Mouse (Mus musculus) limb, embryonic 12.5 days (tissue): Measurements from ENCODE around the gene Tcf25. TPM values are rescaled to one million over a fixed set of nuclear protein-coding genes. Genes with fewer than 3 reads are reported as not detected.
"Not testable (repeated sequence)": the region's sequence is repeated elsewhere in the genome, so short reads cannot be mapped to it uniquely, and the experiment has no call there.

Experiments
- ATAC-seq: fragments of 200-750 bp; cut with Nextera tagmentation; 2 replicates; pipeline ENCODE4 v1.8.0; 2017; ENCODE audit warnings: low read depth, moderate TSS enrichment; ENCODE audit not compliant: insufficient number of reproducible peaks, insufficient read depth, low FRiP score, low TSS enrichment
- H3K27ac ChIP-seq: fragments of 300-500 bp; sonication (generic); 2 replicates; pipeline ENCODE4 v1.5.1; 2016; ENCODE audit warnings: mild to moderate bottlenecking, moderate library complexity
- H3K27me3 ChIP-seq: fragments of 300-500 bp; sonication (generic); 2 replicates; pipeline ENCODE4 v1.6.1; 2016; ENCODE audit warnings: mild to moderate bottlenecking, moderate library complexity
- H3K36me3 ChIP-seq: fragments of 300-500 bp; sonication (generic); 2 replicates; pipeline ENCODE4 v1.6.1; 2016; ENCODE audit warnings: mild to moderate bottlenecking, moderate library complexity
- H3K4me1 ChIP-seq: fragments of 300-500 bp; sonication (generic); replicated peaks from 2 replicates; pipeline ENCODE4 v1.6.1; 2016
- H3K4me2 ChIP-seq: fragments of 300-500 bp; sonication (generic); 2 replicates; pipeline ENCODE4 v1.6.1; 2016; ENCODE audit warnings: mild to moderate bottlenecking, moderate library complexity
- H3K4me3 ChIP-seq: fragments of 300-500 bp; sonication (generic); replicated peaks from 2 replicates; pipeline ENCODE4 v1.5.1; 2016; ENCODE audit warnings: mild to moderate bottlenecking
- H3K9ac ChIP-seq: fragments of 300-500 bp; sonication (generic); replicated peaks from 2 replicates; pipeline ENCODE4 v1.6.1; 2016; ENCODE audit warnings: mild to moderate bottlenecking, moderate library complexity
- H3K9me3 ChIP-seq: fragments of 300-500 bp; sonication (generic); 2 replicates; pipeline ENCODE4 v1.6.1; 2016; ENCODE audit warnings: mild to moderate bottlenecking, moderate library complexity
- WGBS: fragments of 180-500 bp; shearing (Covaris S2); methylation state at CpG from one replicate; pipeline ENCODE4 v1.1.7; 2016; 5-methylcytosine and 5-hydroxymethylcytosine counted together
- polyA plus RNA-seq: library from polyadenylated mRNA; unstranded; fragments of >200 nt; fragmentation: Nextera tagmentation; extraction: Ambion mirVana; gene quantifications from 2 replicates; pipeline ENCODE4 v1.2.1, GENCODE M21; 2016

Gene Tcf25
- polyA plus RNA-seq, 1 experiment from 2014 or later: 149 TPM

- ATAC-seq: no peak
- Histone ChIP-seq H3K4me3 (no peak overlapping the region), H3K9me3 (peaks cover 70% of the 10 kb centered on the region), H3K27me3 (no peaks in the 10 kb centered on the region), H3K27ac (no peak overlapping the region), H3K9ac (no peak overlapping the region), H3K4me2 (no peak overlapping the region), H3K36me3 (no peaks in the 10 kb centered on the region), H3K4me1 (no peaks in the 10 kb centered on the region)
- WGBS: 97% methylated on average over 25 of the region's 25 CpGs
Measured at GRCm38 (mm10) chr8:123431616-123432365, 58.2 kb downstream of the Tcf25 start.

- H3K9me3 ChIP-seq: peaks cover 65% of the 10 kb centered on the region
Measured at GRCm38 (mm10) chr8:123432381-123432780, 58.8 kb downstream of the Tcf25 start.

GRCm38 (mm10) chr8:123433241-123433974 is 59.9 kb downstream of the Tcf25 start:
- ATAC-seq, H3K9ac ChIP-seq, H3K4me2 ChIP-seq, H3K4me3 ChIP-seq, H3K27me3 ChIP-seq, H3K4me1 ChIP-seq, H3K36me3 ChIP-seq, H3K27ac ChIP-seq: not testable (repeated sequence)
- H3K9me3 ChIP-seq: peaks cover 54% of the 10 kb centered on the region
- WGBS: 96% methylated on average over 47 of the region's 47 CpGs

More at GRCm38 (mm10) chr8:123432381-123432780, 58.8 kb downstream of the Tcf25 start:
- no peaks in the 10 kb centered on the region for H3K27me3 ChIP-seq
- no peak for ATAC-seq
- H3K4me1 ChIP-seq: no peaks in the 10 kb centered on the region
- no peak overlapping the region for H3K4me3 ChIP-seq
- no peak overlapping the region for H3K4me2 ChIP-seq
- H3K27ac ChIP-seq: no peak overlapping the region
- no peaks in the 10 kb centered on the region for H3K36me3 ChIP-seq
- 94% methylated on average over 16 of the region's 16 CpGs for WGBS
- no peak overlapping the region for H3K9ac ChIP-seq

GRCm38 (mm10) chr8:123441788-123442187 is 68.2 kb downstream of the Tcf25 start:
- no peak overlapping the region for H3K9ac ChIP-seq
- no peaks in the 10 kb centered on the region for H3K9me3 ChIP-seq
- WGBS: 87% methylated on average over 2 of the region's 2 CpGs
- H3K36me3 ChIP-seq: peaks cover 15% of the 10 kb centered on the region; the same call in 1 of the 2 replicates
- H3K4me3 ChIP-seq: no peak overlapping the region
- no peak overlapping the region for H3K27ac ChIP-seq
- H3K4me2 ChIP-seq: no peak overlapping the region
- H3K4me1 ChIP-seq: peaks cover 8% of the 10 kb centered on the region
- no peak for ATAC-seq
- H3K27me3 ChIP-seq: no peaks in the 10 kb centered on the region

- 84% methylated on average over 5 of the region's 5 CpGs for WGBS
- no peak for ATAC-seq
- Histone ChIP-seq H3K4me3 (peak overlapping the region; percentile 65), H3K4me2 (peak overlapping the region; percentile 74; the same call in 1 of the 2 replicates), H3K27me3 (no peaks in the 10 kb centered on the region), H3K36me3 (peaks cover 15% of the 10 kb centered on the region; the same call in 1 of the 2 replicates), H3K4me1 (peaks cover 8% of the 10 kb centered on the region), H3K27ac (no peak overlapping the region), H3K9me3 (no peaks in the 10 kb centered on the region), H3K9ac (peak overlapping the region; percentile 86; the same call in 1 of the 2 replicates)
Measured at GRCm38 (mm10) chr8:123442351-123442750, 68.8 kb downstream of the Tcf25 start.

GRCm38 (mm10) chr8:123442871-123443575 is 69.5 kb downstream of the Tcf25 start:
- no peaks in the 10 kb centered on the region for H3K27me3 ChIP-seq
- peak overlapping the region; percentile 86 for H3K9ac ChIP-seq
- H3K36me3 ChIP-seq: peaks cover 18% of the 10 kb centered on the region; the same call in 1 of the 2 replicates
- peak overlapping the region; percentile 65 for H3K4me3 ChIP-seq
- H3K4me2 ChIP-seq: peak overlapping the region; percentile 74
- peaks cover 8% of the 10 kb centered on the region for H3K4me1 ChIP-seq
- H3K9me3 ChIP-seq: no peaks in the 10 kb centered on the region
- under 1% methylated on average over 41 of the region's 41 CpGs for WGBS
- H3K27ac ChIP-seq: peak overlapping the region; percentile 84
- peak; percentile 91 for ATAC-seq

GRCm38 (mm10) chr8:123443576-123443921 is 70.0 kb downstream of the Tcf25 start:
- peak overlapping the region; percentile 74 for H3K4me2 ChIP-seq
- no peak for ATAC-seq
- H3K27me3 ChIP-seq: no peaks in the 10 kb centered on the region
- H3K4me1 ChIP-seq: peaks cover 8% of the 10 kb centered on the region
- no peaks in the 10 kb centered on the region for H3K9me3 ChIP-seq
- H3K4me3 ChIP-seq: peak overlapping the region; percentile 65
- 40% methylated on average over 4 of the region's 4 CpGs for WGBS
- H3K9ac ChIP-seq: peak overlapping the region; percentile 86
- no peak overlapping the region for H3K27ac ChIP-seq
- H3K36me3 ChIP-seq: peaks cover 18% of the 10 kb centered on the region; the same call in 1 of the 2 replicates

GRCm38 (mm10) chr8:123444131-123444530 is 70.6 kb downstream of the Tcf25 start:
- H3K27ac ChIP-seq: no peak overlapping the region
- peaks cover 24% of the 10 kb centered on the region for H3K36me3 ChIP-seq
- no peak for ATAC-seq
- no peak overlapping the region for H3K9ac ChIP-seq
- peak overlapping the region; percentile 65; the same call in 1 of the 2 replicates for H3K4me3 ChIP-seq
- 84% methylated on average over 6 of the region's 6 CpGs for WGBS
- H3K27me3 ChIP-seq: no peaks in the 10 kb centered on the region
- H3K4me2 ChIP-seq: peak overlapping the region; percentile 74
- H3K9me3 ChIP-seq: no peaks in the 10 kb centered on the region
- peaks cover 8% of the 10 kb centered on the region for H3K4me1 ChIP-seq

GRCm38 (mm10) chr8:123445981-123446380 is 72.4 kb downstream of the Tcf25 start:
- no peak overlapping the region for H3K4me2 ChIP-seq
- WGBS: 91% methylated on average over 10 of the region's 10 CpGs
- H3K27me3 ChIP-seq: no peaks in the 10 kb centered on the region
- H3K4me3 ChIP-seq: no peak overlapping the region
- no peak overlapping the region for H3K27ac ChIP-seq
- peaks cover 40% of the 10 kb centered on the region for H3K36me3 ChIP-seq
- H3K9me3 ChIP-seq: no peaks in the 10 kb centered on the region
- no peak overlapping the region for H3K9ac ChIP-seq
- H3K4me1 ChIP-seq: peaks cover 8% of the 10 kb centered on the region
- no peak for ATAC-seq

GRCm38 (mm10) chr8:123446799-123447198 is 73.2 kb downstream of the Tcf25 start:
- Histone ChIP-seq H3K4me2 (no peak overlapping the region), H3K4me3 (no peak overlapping the region), H3K27me3 (no peaks in the 10 kb centered on the region), H3K9ac (no peak overlapping the region), H3K9me3 (no peaks in the 10 kb centered on the region), H3K4me1 (peaks cover 8% of the 10 kb centered on the region), H3K36me3 (peaks cover 48% of the 10 kb centered on the region), H3K27ac (no peak overlapping the region)
- WGBS: 83% methylated on average over 6 of the region's 6 CpGs
- no peak for ATAC-seq

- Histone ChIP-seq H3K9ac (peak overlapping the region; percentile 23; the same call in 1 of the 2 replicates), H3K27me3 (no peaks in the 10 kb centered on the region), H3K4me3 (no peak overlapping the region), H3K4me1 (no peaks in the 10 kb centered on the region), H3K27ac (no peak overlapping the region), H3K4me2 (no peak overlapping the region), H3K36me3 (peaks cover 78% of the 10 kb centered on the region), H3K9me3 (no peaks in the 10 kb centered on the region)
- ATAC-seq: no peak
- WGBS: 93% methylated on average over 5 of the region's 5 CpGs
Measured at GRCm38 (mm10) chr8:123450783-123451182, 77.2 kb downstream of the Tcf25 start.
